Mouse (Mus musculus) midbrain, postnatal 0 days (tissue): ENCODE measurements around the gene Dedd2. TPM values are rescaled to one million over a fixed set of nuclear protein-coding genes. Genes with fewer than 3 reads are reported as not detected.

Source experiments
- ATAC-seq: fragments of 200-750 bp; cut with Nextera tagmentation; 2 replicates; pipeline ENCODE4 v1.8.0; 2017; ENCODE audit warnings: moderate number of reproducible peaks, mild to moderate bottlenecking, moderate TSS enrichment, moderate library complexity; ENCODE audit not compliant: low FRiP score
- DNase-seq: peaks from one replicate; pipeline ENCODE4 v3.0.0-alpha.2; 2015; ENCODE audit warnings: low spot score
- H3K27ac ChIP-seq: fragments of 300-500 bp; sonication (generic); 2 replicates; pipeline ENCODE4 v1.5.1; 2014; ENCODE audit warnings: low read depth, mild to moderate bottlenecking, low read length, mixed read lengths
- H3K27me3 ChIP-seq: fragments of 300-500 bp; sonication (generic); 2 replicates; pipeline ENCODE4 v1.6.1; 2014; ENCODE audit warnings: low read length, control low read depth, mixed read lengths; ENCODE audit not compliant: insufficient read depth
- H3K36me3 ChIP-seq: fragments of 300-500 bp; sonication (generic); 2 replicates; pipeline ENCODE4 v1.6.1; 2014; ENCODE audit warnings: low read length, control low read depth, mixed read lengths; ENCODE audit not compliant: insufficient read depth
- H3K4me1 ChIP-seq: fragments of 300-500 bp; sonication (generic); 2 replicates; pipeline ENCODE4 v1.6.1; 2014; ENCODE audit warnings: mild to moderate bottlenecking, control low read depth, antibody characterized with exemption, low read length, mixed read lengths; ENCODE audit not compliant: insufficient read depth
- H3K4me2 ChIP-seq: fragments of 300-500 bp; sonication (generic); 2 replicates; pipeline ENCODE4 v1.6.1; 2014; ENCODE audit warnings: low read depth, mild to moderate bottlenecking, low read length, mixed read lengths; ENCODE audit not compliant: poor library complexity, severe bottlenecking
- H3K4me3 ChIP-seq: fragments of 300-500 bp; sonication (generic); 2 replicates; pipeline ENCODE4 v1.5.1; 2014; ENCODE audit warnings: low read depth, mild to moderate bottlenecking, low read length, moderate library complexity
- H3K9ac ChIP-seq: fragments of 300-500 bp; sonication (generic); replicated peaks from 2 replicates; pipeline ENCODE4 v1.6.1; 2014; ENCODE audit warnings: mild to moderate bottlenecking, low read length, moderate library complexity, mixed read lengths; ENCODE audit not compliant: poor library complexity, severe bottlenecking
- H3K9me3 ChIP-seq: fragments of 300-500 bp; sonication (generic); 2 replicates; pipeline ENCODE4 v1.6.1; 2016; ENCODE audit warnings: low read length, control low read depth
- CTCF ChIP-seq: IDR thresholded peaks from 2 replicates; pipeline ENCODE4 v1.5.1; 2016; ENCODE audit warnings: antibody characterized with exemption, mild to moderate bottlenecking
- WGBS: fragments of 180-500 bp; shearing (Covaris S2); extraction: QIAGEN DNeasy Blood & Tissue Kit; methylation state at CpG from one replicate; pipeline ENCODE4 v1.1.7; 2014; 5-methylcytosine and 5-hydroxymethylcytosine counted together
- polyA plus RNA-seq: library from polyadenylated mRNA; unstranded; fragments of >200 nt; fragmentation: Nextera tagmentation; extraction: Ambion mirVana; gene quantifications from 2 replicates; pipeline ENCODE4 v1.2.1, GENCODE M21; 2015
- total RNA-seq: library from RNA; depleted of rRNA; stranded (reverse); fragments of >200 nt; gene quantifications from 2 replicates; pipeline ENCODE4 v1.2.3, GENCODE M21; 2014

Dedd2 gene
- total and polyA plus RNA-seq, 2 experiments from 2014 or later = 17.7 to 27.8 TPM

DNA sequence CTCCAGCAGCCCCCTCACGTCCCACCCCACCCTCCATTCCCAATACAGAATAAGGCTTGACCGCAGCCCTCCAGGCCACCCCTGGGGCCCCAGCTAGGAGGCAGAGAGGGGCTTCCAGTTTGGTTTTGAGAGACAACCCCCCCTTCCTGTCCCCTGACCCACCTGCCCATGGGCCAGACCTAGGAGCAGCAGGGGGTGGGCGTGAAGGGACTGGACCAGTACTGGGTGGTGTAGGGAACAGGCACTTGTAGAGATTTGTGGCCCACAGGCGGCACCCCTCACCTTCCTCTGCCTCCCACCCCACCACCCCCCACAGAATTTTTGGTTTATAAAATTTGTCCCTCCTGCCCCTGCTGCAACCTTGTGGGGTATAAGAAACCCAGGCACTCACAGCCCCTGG is 22.9 kb upstream of the Dedd2 start:
- H3K27me3 ChIP-seq = no peaks in the 10 kb centered on the region
- TF ChIP-seq CTCF = no peak
- H3K4me2 ChIP-seq = no peak overlapping the region
- H3K36me3 ChIP-seq = no peaks in the 10 kb centered on the region
- 96% methylated on average over 4 of the region's 4 CpGs for WGBS
- H3K27ac ChIP-seq = no peak overlapping the region
- DNase-seq (no peak), ATAC-seq (no peak)
- no peak overlapping the region for H3K4me3 ChIP-seq
- H3K4me1 ChIP-seq = peaks cover 14% of the 10 kb centered on the region; the same call in 1 of the 2 replicates
- H3K9me3 ChIP-seq = no peaks in the 10 kb centered on the region
- H3K9ac ChIP-seq = no peak overlapping the region

DNA sequence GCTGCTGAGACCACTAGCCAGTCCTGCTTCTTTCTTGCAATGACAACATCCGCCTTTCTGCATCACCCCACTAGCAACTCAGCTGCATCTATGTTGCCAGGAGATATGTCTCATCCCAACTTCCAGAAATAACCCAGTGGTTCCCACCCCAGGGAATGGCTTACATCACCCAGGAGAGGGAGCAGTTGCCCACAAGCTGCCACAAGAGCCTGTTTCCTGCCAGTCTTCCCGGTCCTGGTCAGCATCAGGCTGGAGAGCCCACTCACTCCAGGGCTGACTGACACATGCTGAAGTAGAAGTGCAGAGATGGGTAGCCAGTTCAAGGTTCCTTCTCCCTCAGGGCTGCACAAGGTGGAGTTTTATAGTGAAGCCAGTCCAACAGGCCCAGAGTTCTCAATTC is 20.6 kb upstream of the Dedd2 start:
- H3K27me3 ChIP-seq = no peaks in the 10 kb centered on the region
- WGBS = 25% methylated on average over 2 of the region's 2 CpGs

DNA sequence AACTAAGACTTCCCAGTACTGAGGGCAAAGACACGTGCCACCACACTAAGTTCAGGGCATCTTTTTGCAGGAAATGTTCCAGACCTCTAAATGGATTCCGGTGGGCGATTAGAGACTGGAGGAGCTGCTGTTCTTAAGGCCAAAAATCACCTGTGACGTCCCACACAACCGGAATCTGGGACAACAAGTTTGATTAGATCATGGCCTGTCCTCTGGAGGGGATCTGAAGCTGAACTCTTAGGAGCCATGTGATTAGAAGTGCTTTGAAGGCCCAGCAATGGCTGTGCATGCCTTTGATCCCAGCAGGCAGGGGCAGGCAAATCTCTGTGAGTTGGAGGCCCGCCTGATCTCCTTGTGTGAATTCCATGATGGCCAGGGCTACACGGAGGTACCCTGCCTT is 20.2 kb upstream of the Dedd2 start:
- no peaks in the 10 kb centered on the region for H3K9me3 ChIP-seq
- H3K4me2 ChIP-seq = no peak overlapping the region
- no peaks in the 10 kb centered on the region for H3K36me3 ChIP-seq
- no peak overlapping the region for H3K27ac ChIP-seq
- no peak for TF ChIP-seq CTCF
- no peak overlapping the region for H3K4me3 ChIP-seq
- H3K27me3 ChIP-seq = no peaks in the 10 kb centered on the region
- peaks cover 10% of the 10 kb centered on the region; the same call in 1 of the 2 replicates for H3K4me1 ChIP-seq
- no peak overlapping the region for H3K9ac ChIP-seq
- 52% methylated on average over 7 of the region's 7 CpGs for WGBS
- no peak for DNase-seq
- no peak for ATAC-seq

More for the DNA sequence above, 20.6 kb upstream of the Dedd2 start:
- no peak overlapping the region for H3K4me3 ChIP-seq
- peak; percentile 67 for DNase-seq
- no peak overlapping the region for H3K4me2 ChIP-seq
- no peak for ATAC-seq
- no peak overlapping the region for H3K9ac ChIP-seq
- peaks cover 6% of the 10 kb centered on the region; the same call in 1 of the 2 replicates for H3K4me1 ChIP-seq
- H3K9me3 ChIP-seq = no peaks in the 10 kb centered on the region
- peak; percentile 80 for TF ChIP-seq CTCF
- H3K27ac ChIP-seq = no peak overlapping the region
- no peaks in the 10 kb centered on the region for H3K36me3 ChIP-seq

DNA sequence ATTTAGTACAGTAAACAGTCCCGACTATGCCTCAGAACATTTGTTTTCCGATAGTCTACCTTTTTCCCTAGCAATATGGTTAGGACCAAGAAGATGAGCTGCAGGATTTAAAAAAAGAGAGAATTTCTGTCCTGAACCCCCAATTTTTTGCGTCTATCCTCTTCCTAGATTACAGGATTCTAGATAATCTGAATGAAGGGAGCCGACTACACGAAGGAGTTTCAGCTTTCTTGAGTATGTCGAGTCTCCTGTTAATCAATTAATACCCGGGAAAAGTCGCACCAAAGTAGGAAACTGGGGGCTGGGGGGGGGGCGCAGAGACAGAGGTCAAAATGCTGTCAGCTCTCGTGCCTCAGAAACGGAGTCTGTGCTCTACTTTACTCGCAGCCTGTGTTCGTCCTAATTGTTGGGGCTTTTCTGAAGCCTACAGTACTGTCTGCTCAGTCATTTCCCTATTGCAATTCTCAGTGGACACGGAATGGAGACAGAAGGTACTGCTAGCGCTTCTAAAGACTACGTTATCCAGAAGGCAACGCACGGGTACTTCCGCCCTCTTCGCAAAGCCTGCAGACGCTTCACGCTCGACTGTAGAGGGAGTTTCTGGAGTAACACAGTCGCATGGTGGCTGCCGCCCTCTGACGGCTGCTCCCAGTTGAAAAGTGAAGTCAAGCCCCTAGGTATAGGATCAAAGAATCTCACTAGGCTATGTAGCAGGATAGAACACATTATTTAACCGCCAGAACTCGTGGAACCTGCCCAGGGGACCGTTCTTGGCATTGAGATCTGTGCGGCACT is 18.6 kb upstream of the Dedd2 start:
- 2% methylated on average over 30 of the region's 30 CpGs for WGBS
- peaks cover 10% of the 10 kb centered on the region; the same call in 1 of the 2 replicates for H3K4me1 ChIP-seq

DNA sequence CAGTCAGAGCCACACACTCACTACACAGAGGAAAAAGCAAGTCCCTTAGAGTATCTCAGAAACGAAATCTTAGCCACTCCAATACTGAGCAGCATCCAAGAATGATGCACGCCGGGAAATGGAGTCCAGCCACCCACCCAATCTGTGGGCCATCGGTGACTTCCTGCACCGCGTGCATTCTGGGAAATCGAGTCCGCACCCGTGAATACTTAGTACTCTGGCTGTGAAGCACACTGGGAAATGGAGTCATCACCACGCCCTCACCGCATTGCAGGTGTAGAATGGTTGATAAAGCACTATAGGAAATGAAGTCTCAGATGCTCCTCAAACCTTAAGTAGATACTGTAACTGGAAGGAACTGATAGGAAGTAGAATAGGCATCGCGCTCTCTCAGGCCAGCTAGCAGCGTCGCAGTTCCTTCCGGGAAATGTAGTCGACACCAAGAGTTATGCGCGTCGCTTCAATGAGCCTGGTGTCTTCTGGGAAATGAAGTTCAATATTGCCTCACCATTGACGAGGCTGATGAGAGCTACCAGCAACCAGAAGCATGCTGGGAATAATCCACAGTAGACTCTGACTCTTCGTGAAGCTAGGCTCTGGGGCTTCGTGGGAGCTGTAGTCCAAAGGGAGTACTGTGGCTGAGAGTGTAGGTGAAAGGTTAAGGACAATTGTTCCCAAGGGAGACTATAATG is 17.7 kb upstream of the Dedd2 start:
- H3K4me3 ChIP-seq = peak overlapping the region; percentile 96
- ATAC-seq (peak; percentile 91), DNase-seq (peak; percentile 99)
- H3K36me3 ChIP-seq = peaks cover 6% of the 10 kb centered on the region; the same call in 1 of the 2 replicates
- under 1% methylated on average over 23 of the region's 23 CpGs for WGBS
- H3K4me2 ChIP-seq = peak overlapping the region; percentile 74
- no peaks in the 10 kb centered on the region for H3K9me3 ChIP-seq
- no peaks in the 10 kb centered on the region for H3K27me3 ChIP-seq
- H3K9ac ChIP-seq = peak overlapping the region; percentile 99; the same call in 1 of the 2 replicates
- H3K4me1 ChIP-seq = peaks cover 10% of the 10 kb centered on the region; the same call in 1 of the 2 replicates
- TF ChIP-seq CTCF = no peak
- H3K27ac ChIP-seq = peak overlapping the region; percentile 83

More for the DNA sequence above, 18.6 kb upstream of the Dedd2 start:
- peak overlapping the region; percentile 19; the same call in 1 of the 2 replicates for H3K9ac ChIP-seq
- H3K4me3 ChIP-seq = peak overlapping the region; percentile 96
- peak overlapping the region; percentile 83 for H3K27ac ChIP-seq
- H3K4me2 ChIP-seq = peak overlapping the region; percentile 74
- H3K36me3 ChIP-seq = peaks cover 3% of the 10 kb centered on the region; the same call in 1 of the 2 replicates
- H3K27me3 ChIP-seq = no peaks in the 10 kb centered on the region
- peak; percentile 62 for ATAC-seq
- peak; percentile 91 for TF ChIP-seq CTCF
- no peaks in the 10 kb centered on the region for H3K9me3 ChIP-seq
- DNase-seq = peak; percentile 97
